Mouse (Mus musculus): ENCODE data around the gene Ccl22. TPM values are rescaled to one million over a fixed set of nuclear protein-coding genes. Genes with fewer than 3 reads are reported as not detected.

The Ccl22 gene
- polyA plus RNA-seq, 1 experiment from 2014 or later: not detected

DNA sequence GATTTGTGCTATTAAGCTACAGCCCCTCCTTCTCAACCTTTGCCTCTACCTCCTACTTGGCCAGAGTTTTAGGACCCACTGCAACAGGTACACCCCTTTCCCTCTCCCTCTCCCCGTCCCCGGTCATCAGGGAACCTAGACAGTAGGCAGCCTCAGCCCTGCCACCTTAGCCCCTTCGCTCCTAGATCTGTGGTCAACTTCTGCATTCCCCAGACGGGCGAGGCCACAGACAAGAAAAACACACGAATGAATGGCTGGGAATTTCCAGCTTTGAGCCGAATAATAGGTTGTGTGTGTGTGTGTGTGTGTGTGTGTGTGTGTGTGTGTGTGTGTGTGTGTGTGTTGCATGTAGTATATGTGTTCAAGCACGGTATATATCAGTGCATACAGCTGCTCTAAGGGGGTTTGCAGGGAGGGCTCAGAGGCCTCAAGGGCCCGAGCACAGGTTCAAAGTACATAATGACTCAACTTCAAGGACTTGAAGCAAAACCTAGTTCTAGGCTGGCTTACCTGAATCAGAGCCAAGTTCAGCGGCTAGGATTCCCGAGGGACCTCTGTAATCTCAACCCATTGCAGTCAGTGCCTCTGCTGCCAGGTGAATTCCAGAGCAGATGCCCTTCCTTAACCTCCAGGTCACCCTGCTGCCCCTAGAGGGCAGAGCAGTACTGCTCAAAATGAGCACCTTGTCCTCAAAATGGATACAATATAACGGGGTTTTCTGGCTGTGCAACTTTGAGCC lies 40.0 kb downstream of the Ccl22 start:
- Histone ChIP-seq H3K4me3 (no peak overlapping the region), H3K36me3 (no peaks in the 10 kb centered on the region), H3K9me3 (no peaks in the 10 kb centered on the region), H3K27ac (no peak overlapping the region), H3K27me3 (ENCODE audit: insufficient read depth, poor library complexity, severe bottlenecking) (peaks cover 1% of the 10 kb centered on the region; the same call in 1 of the 2 replicates), H3K4me1 (peaks cover 32% of the 10 kb centered on the region)
- no peak for DNase-seq (ENCODE audit: low spot score)
- WGBS: 60% methylated on average over 12 of the region's 12 CpGs

DNA sequence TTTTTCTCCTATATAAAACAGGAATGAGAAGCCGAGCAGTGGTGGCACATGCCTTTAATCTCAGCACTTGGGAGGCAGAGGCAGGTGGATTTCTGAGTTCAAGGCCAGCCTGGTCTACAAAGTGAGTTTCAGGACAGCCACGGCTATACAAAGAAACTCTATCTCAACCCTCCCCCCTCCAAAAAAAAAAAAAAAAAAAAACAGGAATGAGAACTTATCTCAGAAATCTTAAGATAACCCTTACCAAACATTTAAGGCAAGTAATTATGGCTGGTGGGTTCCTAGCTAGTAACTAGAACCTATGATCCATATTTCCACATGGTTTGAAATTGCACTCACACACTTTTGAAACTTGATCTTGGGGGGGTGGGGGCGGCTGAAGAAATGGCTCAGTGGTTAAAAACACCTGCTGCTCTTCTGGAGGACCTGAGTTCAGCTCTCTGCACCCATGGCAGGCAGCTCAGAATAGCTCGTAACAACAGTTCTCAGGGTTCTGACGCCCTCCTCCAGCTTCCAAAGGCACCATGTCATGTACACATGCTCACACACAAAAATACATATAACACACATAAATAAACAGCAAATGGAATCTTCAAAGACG lies 40.7 kb downstream of the Ccl22 start:
- Histone ChIP-seq H3K27me3 (ENCODE audit: insufficient read depth, poor library complexity, severe bottlenecking) (no peaks in the 10 kb centered on the region), H3K9me3 (no peaks in the 10 kb centered on the region), H3K27ac (no peak overlapping the region), H3K4me3 (no peak overlapping the region), H3K4me1 (peaks cover 25% of the 10 kb centered on the region), H3K36me3 (no peaks in the 10 kb centered on the region)
- 66% methylated on average over 6 of the region's 6 CpGs for WGBS
- no peak for DNase-seq (ENCODE audit: low spot score)

DNA sequence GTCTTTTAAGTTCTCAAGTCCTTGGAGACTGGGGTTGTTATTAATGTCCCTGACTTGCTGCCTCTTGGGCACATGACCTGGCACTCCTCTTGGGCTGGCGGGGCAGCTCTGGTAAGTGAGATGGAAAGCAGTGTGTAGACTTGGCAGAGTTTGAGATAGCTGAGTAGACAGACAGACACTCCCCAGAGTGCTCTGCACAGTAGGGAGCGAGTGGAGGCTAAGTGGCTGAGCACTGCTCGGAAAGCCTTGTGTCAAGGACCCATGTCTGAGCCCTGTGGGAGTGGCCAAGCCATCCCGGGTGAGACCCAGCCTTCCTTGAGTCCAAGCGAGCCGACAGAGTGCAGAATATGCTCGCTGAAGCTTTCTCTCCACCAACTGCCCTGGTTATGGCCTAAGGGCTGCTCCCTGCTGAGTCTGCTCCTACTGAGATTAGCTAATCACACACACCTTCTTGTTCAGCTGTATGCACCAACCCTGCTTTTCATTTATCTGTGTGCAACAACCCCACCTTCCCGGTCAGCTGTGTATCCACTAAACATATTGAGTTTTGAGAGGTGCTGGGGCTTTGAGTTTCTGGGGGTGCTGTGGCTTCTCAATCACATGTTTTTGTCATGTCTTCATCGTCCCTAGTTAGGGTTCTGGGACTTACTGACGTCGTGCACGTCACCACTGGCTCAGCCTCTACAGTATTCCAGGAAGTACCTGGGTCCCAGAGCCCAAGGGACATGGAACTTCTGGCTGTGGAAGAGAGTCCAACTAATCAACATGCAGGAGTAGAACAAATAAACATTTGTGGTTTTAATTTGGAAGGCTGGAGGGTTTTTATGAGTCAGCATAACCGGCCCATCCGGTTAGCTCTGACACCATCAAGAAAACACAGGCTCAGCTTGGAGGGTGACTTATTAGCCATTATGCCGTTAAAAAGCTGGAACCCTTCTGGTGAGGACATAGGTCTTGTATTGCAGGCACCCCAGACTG lies 42.4 kb downstream of the Ccl22 start:
- peaks cover 14% of the 10 kb centered on the region; the same call in 1 of the 2 replicates for H3K4me1 ChIP-seq
- H3K9me3 ChIP-seq: no peaks in the 10 kb centered on the region
- peak overlapping the region; percentile 62; the same call in 1 of the 2 replicates for H3K27ac ChIP-seq
- no peaks in the 10 kb centered on the region for H3K27me3 ChIP-seq (ENCODE audit: insufficient read depth, poor library complexity, severe bottlenecking)
- peak; percentile 91 for DNase-seq (ENCODE audit: low spot score)
- WGBS: 64% methylated on average over 15 of the region's 15 CpGs
- H3K36me3 ChIP-seq: no peaks in the 10 kb centered on the region
- no peak overlapping the region for H3K4me3 ChIP-seq

DNA sequence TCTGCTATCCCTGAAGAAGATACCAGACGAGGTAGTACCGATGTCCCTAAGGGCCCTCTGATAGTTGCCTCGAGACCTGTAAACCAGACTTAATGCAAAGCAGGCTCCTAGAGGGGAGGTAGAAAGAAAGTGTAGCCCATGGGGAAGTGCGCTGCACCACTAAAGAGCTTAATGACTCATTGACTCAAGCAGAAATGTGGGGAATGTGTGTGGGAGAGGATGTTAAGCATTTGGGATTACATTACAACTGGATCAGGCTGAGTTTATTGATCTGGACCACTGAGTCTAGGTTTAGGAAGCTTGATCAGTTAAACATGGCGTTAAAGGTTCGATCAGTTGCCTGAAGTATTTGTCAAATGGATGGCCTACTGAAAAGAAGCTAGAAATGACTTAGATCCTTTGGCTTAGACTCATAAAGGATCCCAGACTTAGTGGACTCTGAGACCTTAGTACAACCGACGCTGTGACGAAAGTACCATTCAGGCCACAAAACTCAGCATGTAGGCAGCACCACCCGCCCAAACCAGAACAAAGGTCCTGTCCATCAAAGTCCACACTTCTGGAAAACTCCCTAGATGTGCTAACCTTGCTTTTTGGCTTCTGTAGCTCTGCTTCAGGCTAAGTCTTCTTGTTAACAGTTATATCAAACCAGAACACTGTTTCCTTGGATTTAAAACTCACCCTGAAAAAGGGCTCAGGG lies 44.0 kb downstream of the Ccl22 start:
- DNase-seq (ENCODE audit: low spot score): peak; percentile 72
- Histone ChIP-seq H3K27ac (no peak overlapping the region), H3K27me3 (ENCODE audit: insufficient read depth, poor library complexity, severe bottlenecking) (no peaks in the 10 kb centered on the region), H3K9me3 (no peaks in the 10 kb centered on the region), H3K4me3 (no peak overlapping the region), H3K4me1 (peaks cover 7% of the 10 kb centered on the region; the same call in 1 of the 2 replicates), H3K36me3 (no peaks in the 10 kb centered on the region)
- 79% methylated on average over 10 of the region's 10 CpGs for WGBS

DNA sequence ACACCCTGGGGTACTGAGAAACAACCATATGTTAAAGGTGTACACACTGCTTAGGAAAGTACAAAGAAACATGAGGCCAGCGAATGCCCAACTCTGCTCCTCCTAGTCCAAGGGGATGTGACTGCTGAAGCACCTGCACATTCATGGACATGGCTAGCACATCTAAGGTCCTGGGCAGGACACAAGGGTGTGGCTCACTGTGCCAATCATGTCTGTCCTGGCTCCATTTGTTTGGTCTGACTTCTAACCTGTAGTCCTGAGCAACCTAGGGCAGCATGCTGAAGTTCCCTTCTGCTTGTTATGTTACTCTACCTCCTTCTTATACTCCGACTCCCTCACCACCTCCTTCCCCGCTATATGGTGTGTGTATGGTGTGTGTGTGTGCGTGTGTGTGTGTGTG lies 49.0 kb downstream of the Ccl22 start:
- Histone ChIP-seq H3K4me3 (no peak overlapping the region), H3K9me3 (no peaks in the 10 kb centered on the region), H3K36me3 (no peaks in the 10 kb centered on the region), H3K27me3 (ENCODE audit: insufficient read depth, poor library complexity, severe bottlenecking) (no peaks in the 10 kb centered on the region), H3K4me1 (no peaks in the 10 kb centered on the region), H3K27ac (no peak overlapping the region)
- no peak for DNase-seq (ENCODE audit: low spot score)
- WGBS: 89% methylated on average over 4 of the region's 4 CpGs

DNA sequence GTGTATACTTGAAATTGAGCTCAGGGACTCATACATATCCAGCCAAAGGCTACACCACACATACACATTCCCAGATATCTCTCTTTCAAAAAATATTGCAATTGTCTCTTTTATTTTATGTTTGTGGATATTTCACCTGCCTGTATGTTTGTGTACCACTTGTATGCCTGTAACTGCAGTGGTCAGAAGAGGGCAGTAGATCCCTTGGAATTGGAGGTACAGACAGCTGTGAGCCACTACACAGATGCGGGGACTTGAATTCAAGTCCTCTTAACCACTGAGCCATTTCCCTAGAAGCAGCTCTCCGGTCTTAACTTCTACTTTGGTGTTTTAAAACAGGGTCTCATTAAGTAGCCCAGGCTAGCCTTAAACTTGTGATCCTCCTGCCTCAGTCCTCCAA lies 49.4 kb downstream of the Ccl22 start:
- no peak for DNase-seq (ENCODE audit: low spot score)
- H3K4me3 ChIP-seq: no peak overlapping the region
- H3K27ac ChIP-seq: no peak overlapping the region
- no peaks in the 10 kb centered on the region for H3K4me1 ChIP-seq
- no peaks in the 10 kb centered on the region for H3K36me3 ChIP-seq
- H3K27me3 ChIP-seq (ENCODE audit: insufficient read depth, poor library complexity, severe bottlenecking): no peaks in the 10 kb centered on the region
- H3K9me3 ChIP-seq: no peaks in the 10 kb centered on the region
- 95% methylated on average over 2 of the region's 2 CpGs for WGBS

DNA sequence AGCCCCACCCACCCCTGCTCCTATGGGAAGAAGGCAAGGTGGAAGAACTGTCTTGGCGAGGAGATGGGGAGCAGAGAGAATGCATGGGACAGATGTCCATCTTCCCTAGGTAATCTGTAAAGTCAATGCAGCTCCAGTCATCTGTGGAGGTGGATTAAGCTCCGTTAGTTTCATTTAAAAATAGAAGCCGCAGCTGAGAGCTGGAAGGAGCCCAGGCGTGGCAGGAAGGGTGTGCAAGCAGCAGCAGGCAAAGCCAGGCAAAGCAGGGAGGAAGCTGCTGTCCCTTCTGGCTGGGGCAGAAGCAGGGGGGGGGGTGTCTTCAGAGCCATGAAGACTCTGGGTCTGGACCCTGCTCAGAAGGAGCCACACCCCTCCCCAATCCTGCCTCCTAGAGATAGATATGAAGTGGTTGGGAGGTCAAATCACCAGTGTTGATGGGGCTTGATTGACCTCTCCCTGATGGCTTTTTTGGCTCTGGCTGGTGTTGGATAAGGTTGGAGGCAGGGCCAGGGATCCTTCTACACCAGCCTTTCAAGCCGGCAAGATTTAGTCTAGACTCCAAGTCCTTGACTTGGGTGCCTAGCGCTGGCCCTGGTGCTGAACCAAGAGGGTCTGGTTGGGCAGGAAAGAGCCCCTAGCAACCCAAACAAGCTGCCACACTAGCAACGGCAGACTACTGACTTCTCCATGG lies 55.0 kb downstream of the Ccl22 start:
- WGBS: 51% methylated on average over 7 of the region's 7 CpGs
- Histone ChIP-seq H3K4me1 (peaks cover 34% of the 10 kb centered on the region), H3K9me3 (no peaks in the 10 kb centered on the region), H3K27ac (no peak overlapping the region), H3K27me3 (ENCODE audit: insufficient read depth, poor library complexity, severe bottlenecking) (0 out of 2 replicates have a peak, but pooled peaks cover 3% of the 10 kb centered on the region), H3K4me3 (no peak overlapping the region), H3K36me3 (no peaks in the 10 kb centered on the region)
- no peak for DNase-seq (ENCODE audit: low spot score)

Other genes with a start within 250 kb of the Ccl22 start
- 5.6 and 6.8 TPM in 2 replicates for gene Cpne2, start 212.6 kb upstream of the Ccl22 start, polyA plus RNA-seq (2016; fragmentation: Nextera tagmentation; extraction: Ambion mirVana)
- gene Rspry1, start 143.7 kb upstream of the Ccl22 start, polyA plus RNA-seq (2016; fragmentation: Nextera tagmentation; extraction: Ambion mirVana): 27.6 and 34.2 TPM in 2 replicates
- gene Fam192a, start 143.6 kb upstream of the Ccl22 start, polyA plus RNA-seq (2016; fragmentation: Nextera tagmentation; extraction: Ambion mirVana): 43.8 and 53.7 TPM in 2 replicates
- 131 and 141 TPM in 2 replicates for gene Arl2bp, start 79.0 kb upstream of the Ccl22 start, polyA plus RNA-seq (2016; fragmentation: Nextera tagmentation; extraction: Ambion mirVana)
- gene Pllp, start 49.3 kb upstream of the Ccl22 start, polyA plus RNA-seq (2016; fragmentation: Nextera tagmentation; extraction: Ambion mirVana): 0.20 and 1.1 TPM in 2 replicates
- gene Cx3cl1, start 26.4 kb downstream of the Ccl22 start, polyA plus RNA-seq (2016; fragmentation: Nextera tagmentation; extraction: Ambion mirVana): 6.2 and 11.0 TPM in 2 replicates
- 0.57 and 0.63 TPM in 2 replicates for gene Ccl17, start 64.9 kb downstream of the Ccl22 start, polyA plus RNA-seq (2016; fragmentation: Nextera tagmentation; extraction: Ambion mirVana)
- gene Coq9, start 92.7 kb downstream of the Ccl22 start, polyA plus RNA-seq (2016; fragmentation: Nextera tagmentation; extraction: Ambion mirVana): 97.9 and 129 TPM in 2 replicates
- 148 and 158 TPM in 2 replicates for gene Ciapin1, start 92.8 kb downstream of the Ccl22 start, polyA plus RNA-seq (2016; fragmentation: Nextera tagmentation; extraction: Ambion mirVana)
- 164 and 190 TPM in 2 replicates for gene Polr2c, start 111.9 kb downstream of the Ccl22 start, polyA plus RNA-seq (2016; fragmentation: Nextera tagmentation; extraction: Ambion mirVana)
- 71.3 and 83.4 TPM in 2 replicates for gene Dok4, start 130.7 kb downstream of the Ccl22 start, polyA plus RNA-seq (2016; fragmentation: Nextera tagmentation; extraction: Ambion mirVana)
- 22.0 and 31.0 TPM in 2 replicates for gene Ccdc102a, start 172.5 kb downstream of the Ccl22 start, polyA plus RNA-seq (2016; fragmentation: Nextera tagmentation; extraction: Ambion mirVana)
- gene Adgrg5, start 178.1 kb downstream of the Ccl22 start, polyA plus RNA-seq (2016; fragmentation: Nextera tagmentation; extraction: Ambion mirVana): 0.69 and 0.79 TPM in 2 replicates
- 9.0 and 16.6 TPM in 2 replicates for gene Adgrg1, start 229.2 kb downstream of the Ccl22 start, polyA plus RNA-seq (2016; fragmentation: Nextera tagmentation; extraction: Ambion mirVana)